Mouse (Mus musculus): ENCODE measurements around the gene Sap30. TPM values are rescaled to one million over a fixed set of nuclear protein-coding genes. Genes with fewer than 3 reads are reported as not detected.

Gene Sap30
- total RNA-seq (2023): 3.7 TPM

GRCm38 (mm10) chr8:57487441-57488155, at the start of gene Sap30:
TSS of gene Sap30 (minus strand) at chr8:57487860.

DNA sequence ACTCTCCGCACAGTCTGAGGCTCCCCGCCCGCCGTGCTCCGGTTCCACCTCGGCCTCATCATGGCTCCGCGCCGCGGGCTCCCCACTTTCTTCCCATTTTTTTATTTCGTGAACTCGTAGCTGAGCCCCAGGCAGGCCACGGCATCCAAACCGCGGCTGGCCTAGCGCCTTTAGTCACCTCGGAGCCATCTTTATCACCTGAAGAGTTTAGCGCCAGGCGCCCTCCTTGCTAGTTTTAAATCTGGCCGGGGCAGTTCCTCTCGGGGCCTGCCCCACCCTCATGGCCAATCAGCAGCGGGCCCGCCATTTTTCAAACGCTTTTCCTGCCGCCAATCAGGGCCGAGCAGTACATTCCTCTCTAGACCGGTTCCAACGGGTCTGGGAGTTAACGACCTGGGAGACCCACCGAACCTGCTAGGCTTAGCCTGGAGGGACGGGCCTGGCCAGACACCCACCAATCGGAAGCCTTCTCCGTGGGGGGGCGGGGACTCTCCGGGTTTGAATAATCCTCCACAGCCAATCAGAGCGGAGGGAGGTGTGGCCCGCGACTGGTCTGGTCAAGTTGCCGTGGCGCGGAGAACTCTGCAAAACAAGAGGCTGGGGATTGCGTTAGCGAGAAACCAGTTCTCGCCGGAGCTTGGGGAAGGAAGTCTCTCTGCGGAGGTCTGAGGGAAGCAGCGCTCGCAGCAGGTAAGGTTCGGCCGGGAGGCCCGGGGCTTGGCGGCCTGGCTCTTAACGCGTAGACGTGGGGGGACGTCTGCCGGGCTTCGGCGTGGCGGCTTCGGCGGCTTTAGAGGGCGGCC, 23.9 kb upstream of the Sap30 start, which contains the start of gene Hmgb2:
Gene Hmgb2 (plus strand): TSS at position 592 of the 803 bp plus-strand sequence.

DNA sequence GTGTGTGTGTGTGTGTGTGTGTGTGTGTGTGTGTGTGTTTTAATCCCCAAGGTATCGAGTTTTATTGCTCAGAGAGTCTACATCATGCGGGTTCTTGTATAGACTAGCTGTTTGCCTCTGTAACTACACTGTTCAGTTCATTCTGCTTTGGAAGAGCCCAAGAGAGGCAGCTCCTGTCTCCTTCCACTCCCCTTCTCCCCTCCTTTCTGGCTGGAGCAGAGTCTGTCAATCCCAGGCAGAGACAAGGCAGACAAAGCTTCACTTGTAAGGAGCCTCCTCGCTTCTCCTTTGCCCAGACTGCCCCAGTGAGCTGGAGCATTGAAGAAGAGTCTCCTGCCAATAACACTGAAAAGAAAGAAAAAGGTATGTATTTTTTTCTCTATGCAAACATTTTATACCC, 31.9 kb downstream of the Sap30 start, which contains the start of gene Scrg1:
Gene Scrg1 (plus strand): TSS at position 159 of the 400 bp plus-strand sequence.

Other genes with a start within 250 kb of the Sap30 start
- gene Hand2, start 166.9 kb downstream of the Sap30 start, total RNA-seq (2023): not detected
- gene Scrg1, start 31.9 kb downstream of the Sap30 start, total RNA-seq (2023): not detected
- 170 TPM for gene Hmgb2, start 24.0 kb upstream of the Sap30 start, total RNA-seq (2023)
- 43.8 TPM for gene Galnt7, start 165.2 kb upstream of the Sap30 start, total RNA-seq (2023)